ENCODE assay signal across 24 mouse cellular contexts in the genomic region with DNA sequence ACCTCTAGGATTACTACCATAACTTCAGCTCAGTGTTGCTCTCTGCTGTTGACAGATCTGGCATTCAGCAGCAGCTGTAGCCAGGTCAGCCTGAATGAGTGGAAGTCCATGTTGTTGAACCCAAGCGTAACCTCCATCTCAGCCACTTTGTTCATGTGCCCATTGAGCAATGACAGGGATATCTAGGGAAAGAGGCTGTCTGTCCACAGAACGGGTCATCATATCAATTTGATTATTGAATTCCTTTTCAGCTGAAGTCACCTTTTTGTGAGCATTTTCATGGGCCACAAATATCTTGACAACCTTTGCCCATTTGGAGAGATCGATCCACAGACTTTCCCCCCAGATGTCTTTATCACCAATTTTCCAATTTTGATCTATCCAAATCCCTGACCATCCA. TPM values are rescaled to one million over a fixed set of nuclear protein-coding genes. Genes with fewer than 3 reads are reported as not detected.
"Had no signal": no experiment of that assay in that cellular context is flagged by ENCODE, and none has a peak within 500 bp of the region (broad histone marks: within the 10 kb centered on the region; RNA-seq: fewer than 3 reads in every experiment).

No protein-coding gene starts in this region.

- H3K36me3 ChIP-seq: neural tube, embryonic 13.5 days; neural tube, embryonic 15.5 days; stomach, embryonic 15.5 days had no signal

- DNase-seq: retina, postnatal 1 day; right cerebral cortex, adult 18-20 months; right cerebral cortex, postnatal 14 days; right cerebral cortex, postnatal 25 days; right cerebral cortex, postnatal 4 days; spleen, adult 18-20 months; thymus, adult 18-20 months; thymus, adult 2 months; thymus, postnatal 14 days; thymus, postnatal 25 days; thymus, postnatal 36 days; thymus, postnatal 4 days had no signal

- H3K27me3 ChIP-seq: neural tube, embryonic 13.5 days; neural tube, embryonic 15.5 days; stomach, embryonic 15.5 days had no signal

- H3K27ac ChIP-seq: neural tube, embryonic 13.5 days; neural tube, embryonic 15.5 days; stomach, embryonic 15.5 days; stomach, postnatal 0 days had no signal

- H3K4me1 ChIP-seq: neural tube, embryonic 13.5 days; neural tube, embryonic 15.5 days; stomach, embryonic 15.5 days had no signal

- H3K9me3 ChIP-seq: stomach, embryonic 15.5 days had no signal

- H3K9ac ChIP-seq: neural tube, embryonic 13.5 days; neural tube, embryonic 15.5 days; stomach, embryonic 15.5 days had no signal

- H3K4me2 ChIP-seq: neural tube, embryonic 13.5 days; neural tube, embryonic 15.5 days; stomach, embryonic 15.5 days had no signal

- H3K4me3 ChIP-seq: neural tube, embryonic 13.5 days; neural tube, embryonic 15.5 days; stomach, embryonic 15.5 days had no signal

RNA-seq across cellular contexts. Expression of gene Ly6f, which starts 51.9 kb away (rescaled TPM):
- total RNA-seq: neutrophil, adult 5-6 weeks had no signal
- polyA plus RNA-seq: neural tube, embryonic 13.5 days; neural tube, embryonic 14.5 days; neural tube, embryonic 15.5 days; small intestine, adult 2 months; spleen, adult 2 months; stomach, embryonic 14.5 days; stomach, embryonic 15.5 days; stomach, embryonic 16.5 days; stomach, postnatal 0 days; testis, adult 2 months; thymus, adult 2 months; urinary bladder, adult 2 months had no signal
